Mouse (Mus musculus) ZHBTc4 (cell line): ENCODE data around the gene Gm20388.
A peak's percentile ranks its signal among the peaks of the same experiment; 100 is the strongest.

Source experiments
- DNase-seq: peaks from one replicate; pipeline ENCODE4 v3.0.0-alpha.2; 2011; ENCODE audit warnings: low read depth, low spot score

The Gm20388 gene

GRCm38 (mm10) chr8:121059098-121059497 lies 1148.5 kb downstream of the Gm20388 start:
- no peak for DNase-seq

DNA sequence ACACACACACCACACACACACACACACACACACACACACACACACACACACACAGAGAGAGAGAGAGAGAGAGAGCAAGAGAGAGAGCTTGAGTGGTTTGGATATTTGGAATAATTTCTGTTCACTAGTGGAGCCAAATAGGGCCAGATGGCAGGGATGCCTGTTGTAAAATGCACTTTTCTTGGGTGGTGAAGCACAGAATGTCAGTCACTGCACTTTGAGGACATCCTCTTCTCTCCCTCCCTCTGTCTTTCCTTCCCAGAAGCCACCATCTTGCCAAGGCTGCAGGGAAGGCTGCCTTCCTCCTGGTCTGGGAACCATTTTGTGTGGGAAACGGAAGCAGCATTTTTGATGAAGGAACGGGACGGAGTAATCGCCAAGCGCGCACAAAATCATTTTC lies 1151.9 kb downstream of the Gm20388 start:
- DNase-seq = no peak

GRCm38 (mm10) chr8:121063649-121064048 lies 1153.0 kb downstream of the Gm20388 start:
- no peak for DNase-seq

GRCm38 (mm10) chr8:121071454-121071853 lies 1160.8 kb downstream of the Gm20388 start:
- peak; percentile 25 for DNase-seq

GRCm38 (mm10) chr8:121072406-121073130 lies 1161.9 kb downstream of the Gm20388 start:
- DNase-seq = no peak

DNA sequence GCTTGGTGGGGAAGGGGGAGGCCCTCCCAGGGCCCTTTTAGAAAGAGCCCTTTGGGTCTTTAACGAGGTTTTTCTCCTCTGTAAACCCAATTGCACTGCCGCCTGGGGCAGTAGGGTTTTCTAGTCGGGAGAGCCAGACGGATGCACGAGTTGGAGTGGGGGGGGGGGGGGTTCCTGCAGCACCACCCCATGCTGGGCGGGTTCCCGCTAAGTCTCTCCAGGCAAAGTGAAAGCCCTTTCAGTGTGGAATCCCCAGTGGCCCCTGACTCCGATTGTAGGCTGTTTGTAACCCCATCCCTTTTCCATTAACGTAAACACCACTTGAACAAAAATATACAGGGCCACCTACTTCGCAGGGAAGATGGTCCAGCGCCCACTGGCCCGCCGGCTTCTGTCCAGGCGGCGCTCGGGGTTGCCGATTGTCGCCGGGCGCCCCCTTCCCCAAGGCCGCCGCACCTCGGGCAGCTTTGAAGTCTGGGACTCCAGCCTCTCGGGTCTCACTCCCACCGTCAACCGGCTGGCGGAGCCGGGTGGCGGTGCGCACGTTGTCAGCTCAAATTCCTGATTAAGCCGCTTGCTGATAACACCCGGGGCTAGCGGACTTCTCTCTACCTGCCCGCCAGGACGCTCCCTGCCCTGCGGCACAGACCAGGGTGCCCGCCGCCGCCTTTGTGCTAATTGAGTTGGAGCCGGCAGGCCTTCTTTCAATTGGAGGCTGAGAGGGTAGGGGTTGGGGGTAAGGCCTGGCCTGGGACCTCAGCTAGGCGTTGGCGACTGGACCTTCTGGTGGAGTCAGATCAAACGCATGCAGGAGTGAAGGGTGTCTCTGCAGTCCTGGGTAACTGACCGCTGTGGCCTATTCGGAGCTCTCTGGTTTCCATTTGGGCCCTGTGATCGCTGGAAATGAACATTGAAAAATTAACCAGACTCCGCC lies 1162.8 kb downstream of the Gm20388 start:
- DNase-seq = peak; percentile 54

- DNase-seq = no peak
Measured at GRCm38 (mm10) chr8:121074108-121074847, 1163.6 kb downstream of the Gm20388 start.

DNA sequence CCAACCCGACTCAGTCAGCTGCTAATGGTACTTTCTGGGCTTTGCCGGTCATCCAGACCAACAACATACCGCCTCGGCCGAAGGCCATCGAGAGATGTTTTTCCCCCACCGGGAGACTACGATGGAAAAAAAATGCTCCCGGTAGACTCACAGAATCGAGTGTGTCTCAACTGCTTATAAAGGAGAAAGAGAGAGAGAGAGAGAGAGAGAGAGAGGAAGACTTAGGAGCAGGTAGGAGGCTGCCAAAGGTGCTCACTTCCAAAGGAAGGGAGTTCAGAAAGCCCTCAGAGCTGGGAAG lies 1164.2 kb downstream of the Gm20388 start:
- no peak for DNase-seq

- no peak for DNase-seq
Measured at GRCm38 (mm10) chr8:121075936-121076335, 1165.3 kb downstream of the Gm20388 start.

DNA sequence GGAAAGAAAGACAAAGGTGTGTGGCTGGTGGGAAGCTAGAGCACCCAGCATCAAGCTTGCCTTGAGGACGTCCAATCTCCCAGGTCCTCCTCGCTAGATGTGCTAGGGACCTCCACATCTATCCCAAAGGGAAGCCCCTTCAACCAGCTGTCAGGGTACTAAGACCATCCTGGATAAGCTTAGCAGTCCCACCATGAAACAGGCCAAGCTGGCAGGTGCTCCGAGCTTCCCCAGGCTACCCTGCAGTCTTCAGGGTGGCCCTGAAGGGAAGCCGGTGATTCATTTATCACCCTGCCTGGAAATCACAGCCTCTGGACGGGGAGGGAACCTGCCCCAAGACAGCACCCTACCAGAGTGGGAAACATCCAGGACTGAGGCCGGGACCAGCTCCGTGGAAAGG lies 1165.9 kb downstream of the Gm20388 start:
- no peak for DNase-seq

DNA sequence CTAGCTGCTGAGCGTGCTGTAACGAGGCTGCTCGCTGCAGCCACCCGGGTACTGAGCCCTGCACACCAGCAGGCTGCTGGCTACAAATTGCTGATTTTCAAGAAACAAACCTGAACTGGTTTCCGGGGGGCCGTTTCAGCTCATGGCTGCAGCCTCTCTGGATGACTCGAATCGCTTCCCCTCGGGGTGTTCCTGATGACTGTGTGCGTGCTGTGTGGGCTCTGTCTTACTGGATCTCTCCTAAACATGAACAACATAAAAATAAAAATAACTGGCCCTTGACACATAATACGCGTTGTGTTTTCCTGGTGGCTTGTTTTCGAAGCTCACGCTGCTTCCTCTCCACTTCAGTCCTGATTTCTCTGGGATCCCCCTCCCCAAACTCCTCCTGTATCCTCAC lies 1168.1 kb downstream of the Gm20388 start:
- no peak for DNase-seq

DNA sequence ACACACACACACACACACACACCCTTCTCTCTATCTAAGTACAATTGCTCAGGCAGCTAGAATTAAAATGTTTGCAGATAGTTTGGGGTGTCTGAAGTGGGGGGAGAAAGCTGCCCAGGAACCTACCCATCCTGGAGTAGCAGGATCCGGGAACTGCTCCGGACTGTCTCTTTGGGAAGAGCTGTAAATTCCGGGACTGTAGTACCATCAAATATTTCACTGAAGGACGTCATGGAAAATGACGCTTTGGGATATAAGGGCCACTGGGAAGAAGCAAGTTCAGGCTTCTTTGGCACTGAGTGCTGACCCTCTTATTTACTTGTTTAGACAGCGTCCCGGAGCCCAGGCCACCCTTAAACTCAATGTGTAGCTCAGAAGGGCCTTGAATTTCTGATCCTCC lies 1168.6 kb downstream of the Gm20388 start:
- DNase-seq = no peak

- peak; percentile 28 for DNase-seq
Measured at GRCm38 (mm10) chr8:121079944-121080343, 1169.3 kb downstream of the Gm20388 start.

GRCm38 (mm10) chr8:121080361-121081090 lies 1169.9 kb downstream of the Gm20388 start:
- peak; percentile 38 for DNase-seq

DNA sequence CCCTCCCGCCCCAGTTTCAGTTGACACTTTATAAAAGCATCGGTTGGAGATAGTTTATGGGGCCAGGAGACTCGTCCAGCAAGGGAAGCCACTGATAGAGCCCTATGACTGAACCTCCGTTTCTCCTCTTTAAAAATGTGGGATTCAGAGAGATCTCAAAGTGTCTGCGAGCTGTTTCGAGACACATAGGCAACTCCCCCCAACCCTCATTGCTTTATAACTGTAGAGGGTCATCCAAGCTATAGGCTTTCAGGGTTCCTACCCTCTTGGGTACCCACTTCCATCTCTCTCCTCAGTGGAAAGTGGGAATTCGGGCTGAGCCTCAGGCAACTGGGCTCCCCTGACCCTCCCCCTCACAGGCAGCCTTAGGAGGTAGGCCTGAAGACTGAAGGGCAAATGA lies 1170.8 kb downstream of the Gm20388 start:
- no peak for DNase-seq

- DNase-seq = peak; percentile 68
Measured at GRCm38 (mm10) chr8:121082218-121083092, 1171.8 kb downstream of the Gm20388 start.

DNA sequence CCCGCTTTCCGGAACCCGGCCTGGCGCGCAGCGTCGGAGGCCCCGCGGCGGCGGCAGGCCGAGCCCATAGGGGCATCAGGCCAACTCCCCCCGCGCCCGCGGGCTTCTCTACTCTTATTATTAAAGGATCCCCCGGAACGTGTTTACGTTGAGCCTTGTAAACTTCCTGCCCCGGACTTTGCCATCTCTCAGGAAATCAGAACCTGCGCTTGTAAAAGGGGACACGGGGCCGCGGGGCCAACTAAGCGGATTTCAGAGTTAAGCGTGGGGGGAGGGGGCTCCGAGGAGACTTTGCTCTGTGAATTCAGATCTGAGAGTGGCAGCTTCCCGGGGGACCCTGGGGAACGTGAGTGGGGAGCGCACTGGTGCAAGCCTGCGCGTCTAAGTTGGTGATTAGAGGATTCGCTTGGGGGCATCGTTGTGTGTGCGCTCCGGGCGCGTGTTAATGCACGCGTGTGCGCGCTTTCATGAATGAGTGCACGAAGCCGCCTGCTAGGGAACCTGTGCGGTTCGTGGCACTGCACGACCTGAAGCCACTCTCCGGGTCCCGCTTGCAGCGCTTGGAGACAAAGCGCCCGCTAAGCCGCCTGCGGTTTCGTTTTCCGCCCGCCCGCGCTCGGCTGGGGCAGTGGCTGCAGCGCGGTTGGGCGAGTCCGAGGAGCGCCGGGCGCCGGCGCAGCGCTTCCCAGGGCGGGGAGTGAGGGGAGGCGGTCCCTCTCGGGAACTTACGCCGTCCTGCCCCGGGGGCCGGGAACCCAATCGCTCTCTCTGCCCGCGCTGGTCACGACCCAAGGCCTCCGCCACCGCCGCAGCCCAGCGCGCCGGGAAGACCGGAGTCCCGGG lies 1172.7 kb downstream of the Gm20388 start:
- DNase-seq = peak; percentile 90

DNA sequence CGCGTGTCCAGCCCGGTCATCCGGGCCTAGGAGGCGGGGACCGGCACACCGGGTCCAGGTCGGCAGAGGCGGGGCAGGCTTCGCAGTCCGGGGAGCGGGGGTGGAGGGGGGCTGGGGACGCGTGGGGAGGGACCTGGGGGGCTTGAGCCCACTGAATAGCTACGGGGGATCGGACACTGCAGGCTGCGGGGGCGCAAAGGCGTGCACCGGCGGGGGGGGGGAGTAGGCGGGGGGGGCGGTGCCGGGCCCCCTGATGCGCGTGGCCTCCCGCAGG lies 1173.2 kb downstream of the Gm20388 start:
- no peak for DNase-seq

DNA sequence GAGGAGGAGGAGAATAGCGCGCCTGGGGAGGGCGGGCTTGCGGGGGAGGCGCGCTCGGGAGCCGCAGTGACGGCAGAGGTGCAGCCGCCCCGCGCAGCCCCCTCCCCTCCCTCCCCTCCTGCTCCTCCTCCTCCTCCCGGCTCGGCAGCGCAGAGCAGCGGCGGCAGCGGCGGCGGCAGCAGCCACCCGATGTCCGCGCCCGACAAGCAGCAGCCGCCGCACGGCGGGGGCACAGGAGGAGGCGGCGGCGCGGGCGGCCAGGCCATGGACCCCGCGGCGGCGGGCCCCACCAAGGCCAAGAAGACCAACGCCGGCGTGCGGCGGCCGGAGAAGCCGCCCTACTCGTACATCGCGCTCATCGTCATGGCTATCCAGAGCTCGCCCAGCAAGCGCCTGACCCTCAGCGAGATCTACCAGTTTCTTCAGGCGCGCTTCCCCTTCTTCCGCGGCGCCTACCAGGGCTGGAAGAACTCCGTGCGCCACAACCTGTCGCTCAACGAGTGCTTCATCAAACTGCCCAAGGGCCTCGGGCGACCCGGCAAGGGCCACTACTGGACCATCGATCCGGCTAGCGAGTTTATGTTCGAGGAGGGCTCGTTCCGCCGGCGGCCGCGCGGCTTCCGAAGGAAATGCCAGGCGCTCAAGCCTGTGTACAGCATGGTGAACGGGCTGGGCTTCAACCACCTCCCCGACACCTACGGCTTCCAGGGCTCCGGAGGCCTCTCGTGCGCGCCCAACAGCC lies 1173.7 kb downstream of the Gm20388 start, which contains the start of gene Foxf1:
Gene Foxf1 (plus strand): TSS at position 177 of the 742 bp plus-strand sequence.
- DNase-seq = peak; percentile 71
